Mouse (Mus musculus) heart, embryonic 15.5 days (tissue): ENCODE data around the gene Mob3c. TPM values are rescaled to one million over a fixed set of nuclear protein-coding genes. Genes with fewer than 3 reads are reported as not detected.

ENCODE experiments used
- ATAC-seq: fragments of 200-750 bp; cut with Nextera tagmentation; replicated peaks from 2 replicates; pipeline ENCODE4 v1.8.0; 2017; ENCODE audit warnings: low read depth, moderate TSS enrichment; ENCODE audit not compliant: insufficient number of reproducible peaks, insufficient read depth, low FRiP score
- H3K27ac ChIP-seq: fragments of 300-500 bp; sonication (generic); 2 replicates; pipeline ENCODE4 v1.5.1; 2015; ENCODE audit warnings: mild to moderate bottlenecking, inconsistent platforms
- H3K27me3 ChIP-seq: fragments of 300-500 bp; sonication (generic); 2 replicates; pipeline ENCODE4 v1.6.1; 2015; ENCODE audit warnings: inconsistent platforms
- H3K36me3 ChIP-seq: fragments of 300-500 bp; sonication (generic); 2 replicates; pipeline ENCODE4 v1.6.1; 2015; ENCODE audit warnings: mild to moderate bottlenecking, inconsistent platforms
- H3K4me1 ChIP-seq: fragments of 300-500 bp; sonication (generic); replicated peaks from 2 replicates; pipeline ENCODE4 v1.6.1; 2015; ENCODE audit warnings: inconsistent platforms
- H3K4me2 ChIP-seq: fragments of 300-500 bp; sonication (generic); 2 replicates; pipeline ENCODE4 v1.6.1; 2015; ENCODE audit warnings: inconsistent platforms, mild to moderate bottlenecking, moderate library complexity
- H3K4me3 ChIP-seq: fragments of 300-500 bp; sonication (generic); 2 replicates; pipeline ENCODE4 v1.5.1; 2015; ENCODE audit warnings: mild to moderate bottlenecking, inconsistent platforms
- H3K9ac ChIP-seq: fragments of 300-500 bp; sonication (generic); 2 replicates; pipeline ENCODE4 v1.6.1; 2015; ENCODE audit warnings: mild to moderate bottlenecking, inconsistent platforms
- H3K9me3 ChIP-seq: fragments of 300-500 bp; sonication (generic); replicated peaks from 2 replicates; pipeline ENCODE4 v1.6.1; 2016; ENCODE audit warnings: inconsistent platforms
- WGBS: fragments of 180-500 bp; shearing (Covaris S2); methylation state at CpG from one replicate; pipeline ENCODE4 v1.1.7; 2015; ENCODE audit warnings: mixed read lengths; 5-methylcytosine and 5-hydroxymethylcytosine counted together
- polyA plus RNA-seq: library from polyadenylated mRNA; unstranded; fragments of >200 nt; fragmentation: Nextera tagmentation; extraction: Ambion mirVana; gene quantifications from 2 replicates; pipeline ENCODE4 v1.2.1, GENCODE M21; 2015

The Mob3c gene
- polyA plus RNA-seq, 1 experiment from 2014 or later = 8.1 TPM

DNA sequence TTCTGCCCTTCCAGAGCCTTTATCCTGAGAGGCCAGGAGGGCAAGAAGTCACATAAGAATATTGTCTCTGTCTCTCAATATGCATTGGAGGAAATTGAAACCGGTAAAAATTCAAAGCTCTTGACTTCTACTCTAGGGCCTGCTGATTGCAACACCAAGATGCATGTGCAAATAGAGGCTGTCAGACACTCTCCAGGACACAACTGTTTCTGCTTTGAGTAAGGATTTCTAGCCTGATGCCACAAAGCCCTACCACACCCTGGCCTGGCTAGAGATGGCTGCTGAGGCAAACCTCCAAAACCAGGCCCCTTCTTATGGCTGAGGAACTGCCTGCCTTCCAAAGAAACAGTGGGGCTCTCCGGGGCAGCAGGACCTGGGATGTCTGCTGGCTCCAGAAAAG is 7.7 kb downstream of the Mob3c start:
- no peak for ATAC-seq
- Histone ChIP-seq H3K9ac (no peak overlapping the region), H3K9me3 (no peaks in the 10 kb centered on the region), H3K36me3 (peaks cover 31% of the 10 kb centered on the region), H3K27me3 (no peaks in the 10 kb centered on the region), H3K4me1 (peaks cover 11% of the 10 kb centered on the region), H3K27ac (no peak overlapping the region), H3K4me2 (no peak overlapping the region), H3K4me3 (no peak overlapping the region)
- WGBS = 68% methylated on average over 2 of the region's 2 CpGs

DNA sequence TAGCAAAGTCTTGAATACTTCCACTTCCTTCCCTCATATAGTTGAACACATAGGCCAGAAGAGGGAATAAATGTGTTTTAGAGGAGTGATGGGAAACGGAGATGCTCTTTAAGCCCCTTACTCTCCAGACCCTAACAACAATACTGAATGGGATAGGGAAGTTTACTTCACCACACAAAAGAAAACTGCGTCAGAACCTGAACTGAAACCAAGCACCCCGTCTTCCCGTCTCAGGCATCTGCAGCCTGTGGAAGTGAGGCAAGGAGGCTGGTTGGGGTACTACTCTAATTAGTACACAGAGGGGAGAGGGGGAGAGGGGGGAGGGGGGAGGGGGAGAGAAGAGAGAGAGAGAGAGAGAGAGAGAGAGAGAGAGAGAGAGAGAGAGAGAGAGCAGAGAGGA is 10.3 kb downstream of the Mob3c start:
- H3K27me3 ChIP-seq = no peaks in the 10 kb centered on the region
- no peak overlapping the region for H3K27ac ChIP-seq
- H3K4me2 ChIP-seq = peak overlapping the region; percentile 74
- H3K4me1 ChIP-seq = peaks cover 14% of the 10 kb centered on the region
- H3K9me3 ChIP-seq = no peaks in the 10 kb centered on the region
- no peak for ATAC-seq
- H3K36me3 ChIP-seq = peaks cover 17% of the 10 kb centered on the region
- no peak overlapping the region for H3K9ac ChIP-seq
- peak overlapping the region; percentile 67 for H3K4me3 ChIP-seq
- 66% methylated on average over 4 of the region's 4 CpGs for WGBS

GRCm38 (mm10) chr4:115838696-115839641 is 11.1 kb downstream of the Mob3c start, which contains the start of gene Mknk1:
Mknk1 (plus strand) TSS chr4:115839198.
- Histone ChIP-seq H3K4me3 (peak within 1 kb of the TSS; percentile 67), H3K27ac (peak within 1 kb of the TSS; percentile 68), H3K4me2 (peak within 1 kb of the TSS; percentile 74), H3K36me3 (peaks cover 10% of the 10 kb centered on the region), H3K9me3 (no peaks in the 10 kb centered on the region), H3K4me1 (peaks cover 14% of the 10 kb centered on the region), H3K27me3 (no peaks in the 10 kb centered on the region), H3K9ac (peak within 1 kb of the TSS; percentile 65)
- peak; percentile 96 for ATAC-seq
- 1% methylated on average over 51 of the region's 51 CpGs for WGBS

DNA sequence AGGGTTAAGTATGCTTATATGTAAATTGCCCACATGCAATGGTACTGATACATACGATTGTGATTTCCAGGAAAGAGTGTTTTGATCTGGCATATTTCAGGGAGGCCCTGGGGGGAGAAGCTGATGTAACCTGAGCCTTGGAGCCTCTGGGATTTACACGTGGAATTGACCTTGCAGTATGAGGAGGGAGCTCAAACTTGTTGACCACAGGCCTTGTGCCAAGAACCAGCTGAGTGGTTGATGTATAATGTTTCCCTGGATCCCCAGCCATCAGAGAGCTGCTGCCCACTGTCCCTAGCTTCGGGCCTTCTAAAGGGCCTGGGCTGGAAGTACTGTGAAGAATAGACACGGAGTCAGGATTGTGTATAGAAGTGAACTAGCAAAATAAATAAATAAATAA is 12.1 kb downstream of the Mob3c start:
- Histone ChIP-seq H3K4me3 (peak overlapping the region; percentile 67), H3K4me2 (peak overlapping the region; percentile 74), H3K27ac (no peak overlapping the region), H3K9me3 (no peaks in the 10 kb centered on the region), H3K9ac (no peak overlapping the region), H3K36me3 (peaks cover 6% of the 10 kb centered on the region; the same call in 1 of the 2 replicates), H3K4me1 (peaks cover 14% of the 10 kb centered on the region), H3K27me3 (no peaks in the 10 kb centered on the region)
- ATAC-seq = no peak
- 47% methylated on average over 4 of the region's 4 CpGs for WGBS

- Histone ChIP-seq H3K9ac (no peak overlapping the region), H3K36me3 (no peaks in the 10 kb centered on the region; the same call in 1 of the 2 replicates), H3K4me1 (peaks cover 14% of the 10 kb centered on the region), H3K4me2 (no peak overlapping the region), H3K27ac (no peak overlapping the region), H3K9me3 (no peaks in the 10 kb centered on the region), H3K27me3 (no peaks in the 10 kb centered on the region), H3K4me3 (no peak overlapping the region)
- WGBS = 84% methylated on average over 4 of the region's 4 CpGs
- ATAC-seq = no peak
Measured at GRCm38 (mm10) chr4:115840842-115841241, 12.9 kb downstream of the Mob3c start.

DNA sequence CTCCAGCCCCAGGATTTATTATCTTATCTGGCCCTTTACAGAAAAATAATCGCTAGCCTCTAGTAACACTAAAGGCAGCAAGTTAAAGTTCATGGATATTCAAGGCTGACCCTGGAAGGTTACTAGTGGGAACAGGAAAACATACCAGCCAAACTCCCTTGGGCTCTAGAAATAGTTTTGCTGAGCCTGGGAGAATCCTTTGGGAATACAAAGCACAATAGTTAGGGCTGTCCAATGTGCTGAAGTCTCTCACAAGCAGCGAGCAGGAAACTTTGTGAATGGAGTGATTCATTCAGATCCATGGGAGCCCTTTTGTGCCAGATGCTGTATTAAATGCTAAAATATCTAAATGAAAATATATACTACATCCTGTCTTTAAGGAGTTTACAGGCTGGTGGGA is 18.8 kb downstream of the Mob3c start:
- WGBS = 36% methylated on average over 2 of the region's 2 CpGs
- Histone ChIP-seq H3K4me2 (no peak overlapping the region), H3K9ac (no peak overlapping the region), H3K4me1 (peaks cover 29% of the 10 kb centered on the region), H3K27ac (no peak overlapping the region), H3K27me3 (no peaks in the 10 kb centered on the region), H3K4me3 (no peak overlapping the region), H3K9me3 (no peaks in the 10 kb centered on the region), H3K36me3 (peaks cover 12% of the 10 kb centered on the region; the same call in 1 of the 2 replicates)
- ATAC-seq = no peak

GRCm38 (mm10) chr4:115847377-115847776 is 19.5 kb downstream of the Mob3c start:
- Histone ChIP-seq H3K27ac (0 out of 2 replicates have a peak overlapping the region, but pooled peaks have one; percentile 35), H3K9me3 (no peaks in the 10 kb centered on the region), H3K4me2 (no peak overlapping the region), H3K36me3 (peaks cover 18% of the 10 kb centered on the region; the same call in 1 of the 2 replicates), H3K4me3 (no peak overlapping the region), H3K27me3 (no peaks in the 10 kb centered on the region), H3K9ac (no peak overlapping the region), H3K4me1 (peaks cover 33% of the 10 kb centered on the region)
- ATAC-seq = no peak
- WGBS = 43% methylated on average over 5 of the region's 5 CpGs

DNA sequence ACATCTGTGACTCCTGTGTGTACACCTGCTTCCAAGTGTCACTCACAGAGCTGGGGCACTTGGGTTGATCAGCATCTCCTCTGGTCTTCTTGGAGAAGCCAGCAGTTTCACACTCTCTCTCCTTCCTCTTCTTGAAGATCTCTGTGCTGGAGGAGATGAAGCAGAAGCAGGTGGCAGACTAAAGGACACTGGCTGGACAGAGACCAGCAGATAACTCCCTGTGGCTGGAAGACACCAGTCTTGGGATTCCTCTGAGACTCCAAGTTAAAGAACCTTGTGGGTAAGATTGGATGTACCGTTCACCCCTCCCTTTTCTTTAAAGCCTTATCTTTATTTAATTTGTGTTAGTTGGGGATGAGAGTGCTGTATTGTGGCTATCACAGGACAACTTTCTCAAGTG is 20.2 kb downstream of the Mob3c start:
- no peak overlapping the region for H3K4me3 ChIP-seq
- no peaks in the 10 kb centered on the region for H3K9me3 ChIP-seq
- no peak overlapping the region for H3K9ac ChIP-seq
- H3K27me3 ChIP-seq = no peaks in the 10 kb centered on the region
- peaks cover 33% of the 10 kb centered on the region for H3K4me1 ChIP-seq
- H3K4me2 ChIP-seq = no peak overlapping the region
- H3K27ac ChIP-seq = no peak overlapping the region
- H3K36me3 ChIP-seq = peaks cover 18% of the 10 kb centered on the region; the same call in 1 of the 2 replicates
- 74% methylated on average over 1 of the region's 1 CpGs for WGBS
- ATAC-seq = no peak

- Histone ChIP-seq H3K27ac (no peak overlapping the region), H3K4me1 (peaks cover 33% of the 10 kb centered on the region)
- 39% methylated on average over 8 of the region's 8 CpGs for WGBS
Measured at GRCm38 (mm10) chr4:115848990-115849677, 21.2 kb downstream of the Mob3c start.

GRCm38 (mm10) chr4:115850111-115850510 is 22.2 kb downstream of the Mob3c start:
- no peak overlapping the region for H3K4me2 ChIP-seq
- no peak for ATAC-seq
- H3K9ac ChIP-seq = no peak overlapping the region
- no peaks in the 10 kb centered on the region for H3K27me3 ChIP-seq
- H3K36me3 ChIP-seq = peaks cover 18% of the 10 kb centered on the region; the same call in 1 of the 2 replicates
- WGBS = 69% methylated on average over 2 of the region's 2 CpGs
- no peaks in the 10 kb centered on the region for H3K9me3 ChIP-seq
- H3K27ac ChIP-seq = no peak overlapping the region
- H3K4me3 ChIP-seq = no peak overlapping the region
- H3K4me1 ChIP-seq = peaks cover 33% of the 10 kb centered on the region

More at GRCm38 (mm10) chr4:115848990-115849677, 21.2 kb downstream of the Mob3c start:
- no peaks in the 10 kb centered on the region for H3K9me3 ChIP-seq
- no peak overlapping the region for H3K9ac ChIP-seq
- no peaks in the 10 kb centered on the region for H3K27me3 ChIP-seq
- peaks cover 18% of the 10 kb centered on the region; the same call in 1 of the 2 replicates for H3K36me3 ChIP-seq
- H3K4me3 ChIP-seq = no peak overlapping the region
- no peak overlapping the region for H3K4me2 ChIP-seq
- peak; percentile 66 for ATAC-seq

- Histone ChIP-seq H3K9me3 (no peaks in the 10 kb centered on the region), H3K27ac (no peak overlapping the region), H3K9ac (no peak overlapping the region), H3K4me1 (peaks cover 33% of the 10 kb centered on the region), H3K4me3 (no peak overlapping the region), H3K27me3 (no peaks in the 10 kb centered on the region), H3K4me2 (no peak overlapping the region), H3K36me3 (peaks cover 18% of the 10 kb centered on the region; the same call in 1 of the 2 replicates)
- 58% methylated on average over 2 of the region's 2 CpGs for WGBS
- ATAC-seq = no peak
Measured at GRCm38 (mm10) chr4:115850631-115851030, 22.7 kb downstream of the Mob3c start.
